Mouse (Mus musculus) CH12.LX (cell line): ENCODE data around the gene Tcea2.

Experiments
- CTCF ChIP-seq, 2 experiments: IDR thresholded peaks in 1 of 2; conservative IDR thresholded peaks in 1 of 2; 2 replicates each; pipeline ENCODE4 v1.5.1; 2011 to 2012; ENCODE audit warnings: low read depth in 2 of 2, low read length in 2 of 2, improper control_type of control experiment in 1 of 2, inconsistent platforms in 1 of 2, mild to moderate bottlenecking in 1 of 2, moderate library complexity in 1 of 2
- EP300 ChIP-seq: IDR thresholded peaks from 2 replicates; pipeline ENCODE4 v1.6.1; 2011; ENCODE audit warnings: low read length, improper control_type of control experiment
- JUND ChIP-seq: conservative IDR thresholded peaks from 2 replicates; pipeline ENCODE4 v1.6.1; 2011; ENCODE audit warnings: low read depth, low read length, improper control_type of control experiment
- MEF2A ChIP-seq: IDR thresholded peaks from 2 replicates; pipeline ENCODE4 v1.6.1; 2014; ENCODE audit warnings: low read depth, mild to moderate bottlenecking, inconsistent platforms, low read length, improper control_type of control experiment, borderline replicate concordance
- MXI1 ChIP-seq: IDR thresholded peaks from 2 replicates; pipeline ENCODE4 v1.6.1; 2011; ENCODE audit warnings: mild to moderate bottlenecking, low read depth, low read length, improper control_type of control experiment
- POLR2AphosphoS2 ChIP-seq: IDR thresholded peaks from 2 replicates; pipeline ENCODE4 v1.6.1; 2011; ENCODE audit warnings: low read depth, low read length, improper control_type of control experiment
- SMC3 ChIP-seq: IDR thresholded peaks from 2 replicates; pipeline ENCODE4 v1.6.1; 2011; ENCODE audit warnings: low read depth, low read length, improper control_type of control experiment
- ZMIZ1 ChIP-seq: IDR thresholded peaks from 2 replicates; pipeline ENCODE4 v1.6.1; 2012; ENCODE audit warnings: low read depth, mild to moderate bottlenecking, inconsistent platforms, low read length, improper control_type of control experiment

DNA sequence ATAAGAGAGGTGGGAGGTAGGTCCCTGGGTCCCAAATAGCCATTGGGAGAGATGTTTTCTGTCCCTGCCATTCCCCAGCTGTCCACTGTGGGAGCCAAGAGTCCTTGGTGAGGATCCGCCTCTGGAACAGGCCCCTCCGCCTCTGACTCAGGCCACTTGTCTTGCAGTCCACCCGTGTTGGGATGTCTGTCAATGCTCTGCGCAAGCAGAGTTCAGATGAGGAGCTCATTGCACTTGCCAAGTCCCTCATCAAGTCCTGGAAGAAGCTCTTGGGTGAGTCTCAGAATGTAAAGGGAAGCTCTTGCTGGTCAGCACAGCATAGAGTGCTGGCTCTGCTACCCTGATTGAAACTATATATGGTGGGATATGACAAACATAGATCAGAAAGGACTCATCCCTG lies 3.3 kb downstream of the Tcea2 start:
- no peak for TF ChIP-seq CTCF (conservative IDR thresholded peaks at IDR 0.05 in 1 of 2, IDR thresholded peaks at IDR 0.05 in 1 of 2; ENCODE audit: low read depth in 2 of 2, low read length in 2 of 2)
- TF ChIP-seq MEF2A, result no peak
- TF ChIP-seq MXI1, result no peak
- TF ChIP-seq EP300, result no peak
- TF ChIP-seq POLR2AphosphoS2, result no peak; the same call in 1 of the 2 replicates
- no peak for TF ChIP-seq JUND
- TF ChIP-seq ZMIZ1, result no peak
- no peak for TF ChIP-seq SMC3
